Mouse (Mus musculus): Measurements from ENCODE around the gene Lmnb2.

The Lmnb2 gene

GRCm38 (mm10) chr10:80930361-80931152 lies 12.5 kb upstream of the Lmnb2 start:
- DNase-seq (ENCODE audit: extremely low read depth, low read depth): no peak

- peak; percentile 91 for DNase-seq (ENCODE audit: extremely low read depth, low read depth)
These were observed 11.5 kb upstream of the Lmnb2 start, which contains the start of gene Gadd45b for GRCm38 (mm10) chr10:80929299-80930226. Gene Gadd45b (plus strand): TSS chr10:80930073.

GRCm38 (mm10) chr10:80928586-80929298 lies 10.7 kb upstream of the Lmnb2 start:
- DNase-seq (ENCODE audit: extremely low read depth, low read depth): peak; percentile 70

- no peak for DNase-seq (ENCODE audit: extremely low read depth, low read depth)
These were observed 7.4 kb upstream of the Lmnb2 start for GRCm38 (mm10) chr10:80925472-80925871.

- no peak for DNase-seq (ENCODE audit: extremely low read depth, low read depth)
These were observed 3.9 kb upstream of the Lmnb2 start for GRCm38 (mm10) chr10:80921923-80922322.

GRCm38 (mm10) chr10:80917336-80917778 lies 688 bp downstream of the Lmnb2 start:
- DNase-seq (ENCODE audit: extremely low read depth, low read depth): no peak

- DNase-seq (ENCODE audit: extremely low read depth, low read depth): no peak
These were observed 2.3 kb downstream of the Lmnb2 start for GRCm38 (mm10) chr10:80915736-80916135.

- DNase-seq (ENCODE audit: extremely low read depth, low read depth): no peak
These were observed 2.8 kb downstream of the Lmnb2 start for GRCm38 (mm10) chr10:80915260-80915659.

GRCm38 (mm10) chr10:80914253-80914656 lies 3.8 kb downstream of the Lmnb2 start:
- no peak for DNase-seq (ENCODE audit: extremely low read depth, low read depth)

- DNase-seq (ENCODE audit: extremely low read depth, low read depth): no peak
These were observed 4.6 kb downstream of the Lmnb2 start for GRCm38 (mm10) chr10:80913364-80914011.

- no peak for DNase-seq (ENCODE audit: extremely low read depth, low read depth)
These were observed 6.2 kb downstream of the Lmnb2 start for GRCm38 (mm10) chr10:80911891-80912290.

GRCm38 (mm10) chr10:80911354-80911753 lies 6.7 kb downstream of the Lmnb2 start:
- DNase-seq (ENCODE audit: extremely low read depth, low read depth): no peak

GRCm38 (mm10) chr10:80909375-80910162 lies 8.5 kb downstream of the Lmnb2 start:
- no peak for DNase-seq (ENCODE audit: extremely low read depth, low read depth)

GRCm38 (mm10) chr10:80904709-80905108 lies 13.3 kb downstream of the Lmnb2 start:
- no peak for DNase-seq (ENCODE audit: extremely low read depth, low read depth)

GRCm38 (mm10) chr10:80904004-80904693 lies 13.9 kb downstream of the Lmnb2 start:
- no peak for DNase-seq (ENCODE audit: extremely low read depth, low read depth)

GRCm38 (mm10) chr10:80903282-80903681 lies 14.8 kb downstream of the Lmnb2 start:
- DNase-seq (ENCODE audit: extremely low read depth, low read depth): no peak

GRCm38 (mm10) chr10:80902273-80902940 lies 15.6 kb downstream of the Lmnb2 start:
- no peak for DNase-seq (ENCODE audit: extremely low read depth, low read depth)

- no peak for DNase-seq (ENCODE audit: extremely low read depth, low read depth)
These were observed 16.4 kb downstream of the Lmnb2 start for GRCm38 (mm10) chr10:80901409-80902272.
